Mouse (Mus musculus) heart, embryonic 10.5 days (tissue): ENCODE measurements around the gene Kcnip4. TPM values are rescaled to one million over a fixed set of nuclear protein-coding genes. Genes with fewer than 3 reads are reported as not detected.

Experiments
- DNase-seq: peaks from one replicate; pipeline ENCODE4 v3.0.0-alpha.2; 2017; ENCODE audit warnings: low spot score
- H3K27ac ChIP-seq: fragments of 300-500 bp; sonication (generic); 2 replicates; pipeline ENCODE4 v1.5.1; 2016; ENCODE audit warnings: mild to moderate bottlenecking
- H3K27me3 ChIP-seq: fragments of 300-500 bp; sonication (generic); 2 replicates; pipeline ENCODE4 v1.6.1; 2016; ENCODE audit warnings: mild to moderate bottlenecking; ENCODE audit not compliant: poor library complexity, insufficient read depth, severe bottlenecking
- H3K36me3 ChIP-seq: fragments of 300-500 bp; sonication (generic); 2 replicates; pipeline ENCODE4 v1.6.1; 2016; ENCODE audit warnings: mild to moderate bottlenecking, moderate library complexity
- H3K4me1 ChIP-seq: fragments of 300-500 bp; sonication (generic); 2 replicates; pipeline ENCODE4 v1.6.1; 2016; ENCODE audit warnings: mild to moderate bottlenecking
- H3K4me3 ChIP-seq: fragments of 300-500 bp; sonication (generic); 2 replicates; pipeline ENCODE4 v1.5.1; 2016; ENCODE audit warnings: mild to moderate bottlenecking, moderate library complexity
- H3K9me3 ChIP-seq: fragments of 300-500 bp; sonication (generic); 2 replicates; pipeline ENCODE4 v1.6.1; 2016; ENCODE audit warnings: mild to moderate bottlenecking, moderate library complexity
- WGBS: fragments of 180-500 bp; shearing (Covaris S2); methylation state at CpG from one replicate; pipeline ENCODE4 v1.1.7; 2016; 5-methylcytosine and 5-hydroxymethylcytosine counted together
- polyA plus RNA-seq: library from polyadenylated mRNA; unstranded; fragments of >200 nt; fragmentation: Nextera tagmentation; extraction: Ambion mirVana; gene quantifications from 2 replicates; pipeline ENCODE4 v1.2.1, GENCODE M21; 2016

Gene Kcnip4
- polyA plus RNA-seq, 1 experiment from 2014 or later = 0.62 TPM

DNA sequence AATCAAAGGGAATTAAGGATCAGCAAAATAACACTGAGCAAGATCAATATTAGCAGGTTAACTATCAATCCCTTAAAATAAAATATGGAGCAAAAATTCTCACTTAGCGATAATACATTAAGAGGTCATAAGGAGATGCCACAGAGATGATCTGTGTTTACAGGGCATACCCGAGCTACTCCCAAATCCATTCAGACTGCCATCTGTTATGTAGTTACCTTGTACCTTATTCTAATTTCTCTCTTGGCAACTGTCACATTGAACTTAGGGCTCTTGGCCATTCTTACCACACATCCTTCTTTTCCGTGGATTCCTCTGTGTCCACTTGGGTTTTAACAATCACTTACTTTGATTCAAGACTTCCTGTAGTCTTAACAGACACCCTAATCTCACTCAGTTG lies 71.6 kb downstream of the Kcnip4 start:
- H3K4me3 ChIP-seq = no peak overlapping the region
- no peak overlapping the region for H3K27ac ChIP-seq
- 79% methylated on average over 3 of the region's 3 CpGs for WGBS
- no peak for DNase-seq
- no peaks in the 10 kb centered on the region for H3K4me1 ChIP-seq
- H3K36me3 ChIP-seq = no peaks in the 10 kb centered on the region
- no peaks in the 10 kb centered on the region for H3K27me3 ChIP-seq
- no peaks in the 10 kb centered on the region for H3K9me3 ChIP-seq

DNA sequence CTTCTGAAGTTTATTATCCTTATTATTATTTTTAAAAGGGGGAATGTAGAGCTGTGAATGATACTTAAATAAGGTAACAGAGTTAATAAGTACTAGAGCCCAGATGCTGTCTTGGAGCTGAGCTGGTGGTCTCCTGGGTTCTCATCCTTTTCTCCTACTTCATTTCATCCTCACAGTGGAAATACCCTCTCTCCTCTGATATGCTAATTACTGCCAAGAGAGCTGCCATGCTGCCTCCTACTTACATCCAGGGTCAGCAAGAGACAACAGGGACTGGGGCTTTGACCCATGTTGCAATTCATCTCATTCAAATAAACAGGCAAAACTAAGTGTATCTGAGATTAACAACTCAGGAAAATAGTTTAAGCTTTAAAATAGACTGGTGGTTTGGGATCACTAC lies 73.4 kb downstream of the Kcnip4 start:
- Histone ChIP-seq H3K27me3 (no peaks in the 10 kb centered on the region), H3K36me3 (no peaks in the 10 kb centered on the region), H3K4me3 (no peak overlapping the region), H3K27ac (no peak overlapping the region), H3K4me1 (no peaks in the 10 kb centered on the region), H3K9me3 (no peaks in the 10 kb centered on the region)
- no peak for DNase-seq

DNA sequence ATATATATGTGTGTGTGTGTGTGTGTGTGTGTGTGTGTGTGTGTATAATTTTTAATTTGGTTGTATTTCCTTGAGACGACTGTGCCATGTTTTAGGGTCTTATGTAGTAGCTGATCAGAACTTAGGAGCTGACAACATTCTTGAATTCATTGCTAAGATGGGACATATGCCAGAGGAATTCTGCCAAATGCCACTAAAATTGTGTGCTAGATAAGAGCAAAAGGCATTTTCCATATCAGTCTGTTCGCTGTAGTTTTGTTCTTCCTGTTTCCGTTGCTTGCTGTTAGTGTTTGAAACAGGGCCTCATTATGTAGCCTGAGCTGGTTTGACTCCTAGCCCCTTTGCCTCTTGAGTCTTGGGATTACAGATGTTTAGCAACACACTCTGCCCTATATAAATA lies 73.8 kb downstream of the Kcnip4 start:
- no peaks in the 10 kb centered on the region for H3K9me3 ChIP-seq
- H3K4me1 ChIP-seq = no peaks in the 10 kb centered on the region
- H3K27ac ChIP-seq = no peak overlapping the region
- whole genome bisulfite sequencing = 51% methylated on average over 3 of the region's 3 CpGs
- H3K36me3 ChIP-seq = no peaks in the 10 kb centered on the region
- H3K27me3 ChIP-seq = no peaks in the 10 kb centered on the region
- no peak overlapping the region for H3K4me3 ChIP-seq
- DNase-seq = no peak

DNA sequence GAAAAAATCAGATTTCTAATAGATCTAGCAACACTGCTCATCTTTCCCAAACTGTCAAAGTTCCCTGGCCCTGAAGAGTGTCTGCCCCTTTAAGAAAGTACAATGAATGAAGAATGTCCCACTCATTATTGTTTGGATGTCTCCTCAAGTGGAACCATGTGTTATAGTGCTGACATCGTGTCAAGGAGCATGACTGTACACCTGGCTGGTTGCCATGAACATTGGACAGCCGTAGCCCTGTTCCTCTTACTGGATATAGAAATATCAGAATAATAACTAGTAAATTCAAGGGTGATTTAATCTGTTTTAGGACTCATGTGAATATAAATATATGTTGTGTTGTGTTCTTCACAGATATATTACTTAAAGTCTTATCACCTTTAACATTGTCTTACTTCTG lies 87.5 kb downstream of the Kcnip4 start:
- no peak for DNase-seq
- 66% methylated on average over 2 of the region's 2 CpGs for WGBS
- H3K9me3 ChIP-seq = no peaks in the 10 kb centered on the region

DNA sequence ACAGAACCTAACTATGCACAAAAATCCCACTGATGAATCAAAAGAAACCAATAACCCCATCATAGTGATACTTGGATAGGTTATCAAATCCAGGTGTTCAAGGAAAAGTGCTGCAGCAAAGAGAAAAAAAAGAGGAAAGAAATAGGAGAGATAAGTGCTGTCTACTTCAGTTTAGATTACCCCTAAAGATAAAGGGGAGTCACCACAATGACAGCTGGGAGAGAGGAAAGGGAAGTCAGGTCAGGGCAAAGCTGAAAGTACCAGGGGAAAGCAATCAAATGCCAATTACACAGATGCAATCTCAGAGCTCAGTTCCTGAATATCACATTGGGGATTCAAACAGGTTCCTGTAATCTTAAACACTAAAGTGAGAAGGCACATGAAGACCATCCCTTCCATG lies 97.0 kb downstream of the Kcnip4 start:
- DNase-seq = no peak
- no peaks in the 10 kb centered on the region for H3K4me1 ChIP-seq
- no peaks in the 10 kb centered on the region for H3K27me3 ChIP-seq
- no peaks in the 10 kb centered on the region for H3K36me3 ChIP-seq
- no peak overlapping the region for H3K27ac ChIP-seq
- H3K4me3 ChIP-seq = no peak overlapping the region
- H3K9me3 ChIP-seq = no peaks in the 10 kb centered on the region

More for the DNA sequence above, 87.5 kb downstream of the Kcnip4 start:
- H3K27ac ChIP-seq = no peak overlapping the region
- H3K36me3 ChIP-seq = no peaks in the 10 kb centered on the region
- no peaks in the 10 kb centered on the region for H3K4me1 ChIP-seq
- no peaks in the 10 kb centered on the region for H3K27me3 ChIP-seq
- H3K4me3 ChIP-seq = no peak overlapping the region

DNA sequence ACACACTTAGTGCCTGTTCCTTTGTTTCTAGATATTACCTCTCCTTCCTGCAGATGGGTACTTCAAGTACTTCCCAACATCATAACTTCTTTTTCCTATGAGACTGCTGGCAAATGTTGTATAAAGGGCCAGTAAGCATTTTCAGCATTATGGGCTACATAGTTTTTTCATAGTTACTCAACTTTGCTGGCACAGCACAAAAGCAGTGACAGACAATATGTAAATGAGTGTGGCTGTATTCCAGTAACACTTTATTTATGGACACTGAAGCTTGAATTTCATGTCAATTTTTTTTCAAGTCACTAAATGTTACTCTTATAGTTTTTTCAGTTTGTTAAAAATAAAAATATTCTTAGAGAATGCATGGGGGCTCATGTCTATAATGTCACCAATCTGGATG lies 105.0 kb downstream of the Kcnip4 start:
- no peaks in the 10 kb centered on the region for H3K27me3 ChIP-seq
- DNase-seq = no peak
- no peaks in the 10 kb centered on the region for H3K36me3 ChIP-seq
- H3K9me3 ChIP-seq = no peaks in the 10 kb centered on the region
- no peak overlapping the region for H3K27ac ChIP-seq
- H3K4me3 ChIP-seq = no peak overlapping the region
- no peaks in the 10 kb centered on the region for H3K4me1 ChIP-seq

DNA sequence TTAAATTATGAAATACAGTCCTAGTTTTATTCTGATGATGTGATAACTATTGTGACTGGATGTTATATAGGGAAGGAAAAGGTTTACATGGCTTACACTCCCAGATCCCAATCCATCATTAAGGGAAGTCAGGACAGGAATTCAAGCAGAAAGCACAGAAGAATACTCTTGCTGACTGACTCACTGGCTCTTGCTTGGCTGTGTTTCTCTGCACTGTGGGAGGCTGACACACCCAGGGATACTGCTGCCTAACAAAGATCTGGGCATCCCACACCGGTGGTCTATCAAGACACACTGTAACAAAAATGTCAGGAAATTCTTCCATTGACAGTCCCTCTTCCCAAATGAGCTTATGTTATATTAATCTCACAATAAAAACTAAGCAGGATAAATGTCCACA lies 116.4 kb downstream of the Kcnip4 start:
- WGBS = 83% methylated on average over 1 of the region's 1 CpGs
- H3K4me1 ChIP-seq = no peaks in the 10 kb centered on the region
- no peaks in the 10 kb centered on the region for H3K36me3 ChIP-seq
- H3K27me3 ChIP-seq = no peaks in the 10 kb centered on the region
- no peak overlapping the region for H3K27ac ChIP-seq
- no peak overlapping the region for H3K4me3 ChIP-seq
- no peak for DNase-seq
- H3K9me3 ChIP-seq = no peaks in the 10 kb centered on the region

DNA sequence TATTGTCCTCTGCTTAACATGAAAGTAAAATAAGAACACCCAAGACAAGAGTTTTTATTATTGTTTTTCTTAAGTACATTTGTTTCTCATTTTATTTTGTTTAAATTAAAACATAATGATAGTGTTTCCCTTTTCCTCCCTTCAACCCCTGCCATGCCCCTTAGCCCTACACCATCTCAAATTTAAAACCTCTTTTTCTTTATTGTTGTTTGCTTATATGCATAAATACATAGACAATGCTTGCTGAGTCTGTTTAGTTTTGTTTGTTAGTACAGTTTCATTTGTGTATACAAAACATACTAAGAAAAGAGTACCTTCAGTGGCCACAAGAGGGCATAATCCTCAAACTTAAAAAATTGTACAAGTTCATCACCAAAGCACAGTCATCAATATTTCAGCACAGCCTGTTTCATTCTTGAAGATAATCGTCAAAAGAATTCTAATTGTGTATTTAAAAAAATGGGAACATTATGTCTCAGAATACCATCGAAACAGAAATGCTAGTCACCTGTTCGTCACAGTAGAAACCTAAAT lies 154.1 kb downstream of the Kcnip4 start:
- no peaks in the 10 kb centered on the region for H3K36me3 ChIP-seq
- no peak for DNase-seq
- no peaks in the 10 kb centered on the region for H3K27me3 ChIP-seq
- no peak overlapping the region for H3K27ac ChIP-seq
- no peaks in the 10 kb centered on the region for H3K9me3 ChIP-seq
- no peak overlapping the region for H3K4me3 ChIP-seq
- H3K4me1 ChIP-seq = no peaks in the 10 kb centered on the region
- WGBS = 45% methylated on average over 3 of the region's 3 CpGs

DNA sequence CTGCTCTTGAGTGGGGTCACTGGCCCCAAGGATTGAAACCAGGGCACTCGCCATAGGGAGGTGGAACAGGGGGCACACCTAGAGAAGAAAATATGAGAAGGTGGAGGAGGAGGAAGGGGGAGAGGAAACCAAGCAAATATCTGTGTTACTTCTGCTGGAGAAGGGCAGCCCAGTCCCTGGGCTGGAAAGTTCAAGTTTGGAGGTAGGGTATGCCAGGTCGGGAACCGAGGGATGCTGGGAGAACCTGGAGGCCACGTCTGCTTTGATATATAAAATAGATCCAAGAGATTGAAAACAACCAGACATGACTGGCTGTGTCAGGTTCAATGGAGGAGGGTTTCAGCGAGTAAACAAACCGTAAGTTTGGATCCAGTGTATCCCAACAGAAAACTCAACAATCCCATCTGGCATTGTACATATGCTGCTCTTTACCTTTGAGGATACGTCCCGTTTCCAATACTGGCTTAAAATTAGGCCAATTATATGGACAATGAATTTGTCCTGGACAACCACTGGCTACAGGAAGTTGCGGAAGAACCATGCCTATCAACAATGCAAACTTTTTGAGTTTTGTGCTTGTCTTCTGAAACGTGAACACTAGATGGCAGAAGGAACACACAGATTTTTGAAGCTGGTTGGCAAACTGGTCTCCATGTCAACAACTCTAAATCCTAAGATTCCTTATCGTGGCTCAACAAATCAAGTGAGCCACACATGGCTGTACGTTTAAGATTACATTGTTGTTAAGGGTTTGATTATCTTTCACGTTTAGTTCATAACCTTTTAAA lies 155.9 kb downstream of the Kcnip4 start:
- Histone ChIP-seq H3K9me3 (no peaks in the 10 kb centered on the region), H3K4me1 (no peaks in the 10 kb centered on the region), H3K36me3 (no peaks in the 10 kb centered on the region), H3K4me3 (no peak overlapping the region), H3K27me3 (no peaks in the 10 kb centered on the region), H3K27ac (no peak overlapping the region)
- WGBS = 43% methylated on average over 13 of the region's 13 CpGs
- DNase-seq = no peak

DNA sequence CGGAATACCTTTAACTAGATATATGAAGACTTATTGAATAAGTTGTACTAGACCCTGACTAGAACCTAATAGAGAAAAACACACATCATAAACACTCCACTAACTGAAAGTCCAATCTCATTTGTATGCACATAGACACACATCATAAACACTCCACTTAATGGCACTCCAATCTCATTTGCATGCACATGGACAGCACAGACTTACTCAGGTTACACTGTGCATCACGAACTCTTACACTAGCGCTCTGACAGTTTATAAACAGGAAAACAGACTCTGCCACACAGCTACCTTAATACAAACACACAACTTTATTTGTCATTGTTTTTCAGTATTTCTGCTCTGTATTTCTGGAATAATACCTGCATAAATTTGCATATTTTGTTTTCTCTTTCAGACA lies 168.3 kb downstream of the Kcnip4 start:
- H3K4me1 ChIP-seq = no peaks in the 10 kb centered on the region
- no peak overlapping the region for H3K27ac ChIP-seq
- WGBS = 78% methylated on average over 3 of the region's 3 CpGs
- no peak overlapping the region for H3K4me3 ChIP-seq
- H3K27me3 ChIP-seq = no peaks in the 10 kb centered on the region
- DNase-seq = no peak
- H3K9me3 ChIP-seq = no peaks in the 10 kb centered on the region
- no peaks in the 10 kb centered on the region for H3K36me3 ChIP-seq

DNA sequence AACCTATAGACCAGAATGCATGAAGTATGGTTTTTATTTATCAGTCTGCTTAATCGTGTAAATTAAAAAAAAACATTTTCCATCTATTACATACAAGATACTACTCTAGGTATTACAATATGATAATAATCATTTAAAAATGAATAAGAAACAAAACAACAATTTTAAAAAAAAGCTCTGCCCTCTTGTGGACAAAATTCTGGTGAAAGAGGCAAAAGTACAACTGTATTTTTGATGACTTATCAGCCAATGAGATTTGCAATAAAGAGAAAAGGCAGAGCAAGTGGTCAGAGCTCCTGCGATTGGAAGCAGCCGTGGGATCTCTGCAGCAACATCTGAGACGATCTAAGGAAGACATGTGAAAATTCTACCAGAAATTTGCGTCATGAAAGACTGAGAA lies 172.6 kb downstream of the Kcnip4 start:
- WGBS = 73% methylated on average over 5 of the region's 5 CpGs
- no peak for DNase-seq
- Histone ChIP-seq H3K27me3 (no peaks in the 10 kb centered on the region), H3K4me1 (no peaks in the 10 kb centered on the region), H3K4me3 (no peak overlapping the region), H3K27ac (no peak overlapping the region), H3K36me3 (no peaks in the 10 kb centered on the region), H3K9me3 (no peaks in the 10 kb centered on the region)

DNA sequence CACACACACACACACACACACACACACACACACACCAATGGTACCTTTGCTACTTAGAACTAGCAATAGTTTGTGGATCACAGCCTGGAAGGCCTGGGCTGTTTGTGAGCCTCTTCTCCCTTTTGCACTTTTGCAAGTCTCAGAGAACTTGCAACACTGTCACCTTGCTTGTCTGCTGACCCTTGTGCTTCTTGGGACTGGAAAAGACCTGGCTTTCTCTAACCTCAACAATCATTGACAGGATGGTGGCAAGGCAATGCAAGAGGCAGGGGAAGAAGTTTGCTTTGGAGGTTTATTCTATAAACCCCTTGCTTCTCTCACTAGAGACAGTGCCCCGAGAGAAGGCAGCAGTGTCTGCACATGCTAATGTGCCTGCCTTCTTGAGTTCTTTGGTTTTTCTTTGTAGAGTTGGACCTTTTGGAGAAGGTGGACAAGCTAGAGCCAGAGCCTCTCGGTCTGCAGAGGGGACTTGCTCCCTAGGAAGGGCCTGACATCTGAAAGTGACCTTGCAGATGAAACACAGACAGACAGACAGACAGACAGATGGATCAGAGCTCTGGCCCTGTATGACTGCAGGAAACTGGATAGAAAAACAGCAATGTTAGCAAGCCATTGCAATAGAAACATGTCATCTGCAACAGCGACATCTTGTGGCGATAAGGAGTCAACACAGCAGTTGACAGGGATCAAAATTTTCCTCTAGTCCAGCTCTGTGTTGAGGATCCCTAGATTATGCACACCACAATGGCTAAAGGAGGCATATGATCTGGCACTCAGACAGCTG lies 174.4 kb downstream of the Kcnip4 start:
- no peaks in the 10 kb centered on the region for H3K27me3 ChIP-seq
- DNase-seq = peak; percentile 78

DNA sequence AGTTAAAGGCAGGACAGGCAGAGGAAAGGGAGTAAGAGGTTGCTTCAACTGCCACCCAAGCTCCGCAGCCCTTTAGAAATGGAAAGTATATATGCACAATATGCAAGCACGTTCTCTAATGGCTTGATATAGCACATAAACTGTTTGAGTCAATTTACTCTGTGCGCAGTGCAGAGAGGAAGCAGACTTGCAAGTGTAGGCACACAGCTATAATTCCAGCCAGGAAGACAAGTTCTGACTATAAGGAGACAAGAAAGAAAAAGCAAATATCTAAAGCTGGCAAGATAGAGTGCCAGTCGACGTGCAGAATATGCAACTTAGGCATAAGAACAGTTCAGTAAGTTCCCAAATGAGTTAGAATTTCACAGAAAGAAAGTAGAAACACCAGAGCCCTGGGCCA lies 175.2 kb downstream of the Kcnip4 start:
- Histone ChIP-seq H3K36me3 (no peaks in the 10 kb centered on the region), H3K4me3 (no peak overlapping the region), H3K27me3 (no peaks in the 10 kb centered on the region), H3K9me3 (no peaks in the 10 kb centered on the region), H3K4me1 (no peaks in the 10 kb centered on the region), H3K27ac (no peak overlapping the region)
- WGBS = 81% methylated on average over 5 of the region's 5 CpGs
- no peak for DNase-seq

More for the DNA sequence above, 174.4 kb downstream of the Kcnip4 start:
- Histone ChIP-seq H3K4me3 (no peak overlapping the region), H3K4me1 (no peaks in the 10 kb centered on the region), H3K27ac (no peak overlapping the region), H3K9me3 (no peaks in the 10 kb centered on the region), H3K36me3 (no peaks in the 10 kb centered on the region)
- WGBS = 31% methylated on average over 4 of the region's 4 CpGs
